Mouse (Mus musculus): ENCODE measurements around the gene Ifrd2.

DNA sequence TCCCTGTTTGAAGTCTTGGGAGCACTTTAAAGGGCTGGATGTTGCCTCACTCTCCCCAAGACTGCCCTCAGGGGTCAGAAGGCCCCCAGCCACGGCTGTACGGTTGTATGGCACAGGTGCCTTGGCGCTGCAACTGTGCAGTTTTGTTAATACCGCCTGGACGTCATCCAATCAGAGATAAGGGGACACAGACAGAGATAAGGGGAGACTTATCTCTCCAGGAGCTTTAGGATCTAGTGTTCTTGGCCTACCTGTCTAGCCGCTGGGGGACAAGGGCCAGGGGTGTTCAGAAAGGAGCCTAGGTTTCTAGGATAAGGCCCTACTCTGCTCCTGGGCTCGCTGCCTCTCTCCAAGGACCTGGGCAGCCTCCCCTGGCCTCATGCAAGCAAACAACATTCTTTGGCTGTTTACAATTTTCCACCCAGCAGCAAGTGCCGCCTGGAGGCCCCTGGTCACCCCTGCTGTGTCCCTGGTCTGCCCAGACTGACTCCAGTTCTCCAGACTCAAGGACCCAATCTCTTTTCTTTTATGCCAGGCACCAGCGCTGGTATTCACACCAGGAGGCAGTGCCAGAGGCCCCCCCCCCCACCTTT, 20.3 kb downstream of the Ifrd2 start:
- TF ChIP-seq CTCF (IDR thresholded peaks at IDR 0.05; ENCODE audit: borderline replicate concordance, control insufficient read depth, extremely low read depth, insufficient read depth, low read length, poor library complexity) (no peak), POLR2A (IDR thresholded peaks at IDR 0.05; ENCODE audit: control insufficient read depth, extremely low read depth, insufficient read depth, low read length, poor library complexity) (no peak)

All from thymus, adult 2 months (tissue).